ENCODE assay signal across 1 mouse cellular context in the genomic region with DNA sequence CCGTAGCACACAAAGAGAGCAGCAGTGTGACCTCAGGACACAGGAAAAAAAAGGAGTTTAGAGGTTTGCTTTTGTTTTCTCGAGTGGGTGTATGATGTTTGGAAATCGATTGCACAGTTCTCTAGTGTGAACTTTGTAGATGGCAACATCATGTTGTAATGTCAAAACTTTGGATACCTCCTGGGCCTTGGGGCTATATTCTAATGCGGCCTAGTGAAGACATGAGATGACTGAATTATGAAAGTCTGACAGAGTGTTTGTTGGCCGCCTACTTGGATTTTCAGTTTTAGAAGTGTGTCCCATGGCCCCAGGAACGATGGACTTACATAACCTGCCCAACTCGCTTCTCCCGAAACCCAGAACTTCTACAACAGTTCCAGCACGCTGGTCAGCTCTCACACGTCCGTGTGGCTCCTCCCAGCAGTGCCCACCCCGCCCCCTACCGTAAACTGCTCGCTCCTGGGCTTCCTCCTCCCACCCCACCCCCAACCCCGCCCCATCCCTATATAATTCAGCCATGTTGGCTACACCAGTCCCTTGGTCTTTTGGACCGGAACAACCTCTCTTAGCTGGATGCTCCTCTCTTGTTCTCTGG.
TF ChIP-seq lines count a peak whose summit lies in the region.

No protein-coding gene starts in this region.

TF ChIP-seq in MEL, 35 proteins besides CTCF, POLR2A, EP300 and RAD21:
- no peak for TF ChIP-seq MYB (IDR thresholded peaks at IDR 0.05; ENCODE audit: low read depth, low read length)
- no peak for TF ChIP-seq ELF1 (IDR thresholded peaks at IDR 0.05; ENCODE audit: low read depth, low read length)
- no peak for TF ChIP-seq ZMIZ1 (IDR thresholded peaks at IDR 0.05; ENCODE audit: low read depth, low read length)
- TF ChIP-seq MAFK (IDR thresholded peaks at IDR 0.05; ENCODE audit: borderline replicate concordance, low read depth, low read length): no peak
- TF ChIP-seq HCFC1 (IDR thresholded peaks at IDR 0.05; ENCODE audit: low read depth, low read length): no peak
- no peak for TF ChIP-seq JUND (IDR thresholded peaks at IDR 0.05; ENCODE audit: low read depth, low read length)
- TF ChIP-seq NRF1 (IDR thresholded peaks at IDR 0.05; ENCODE audit: insufficient read depth, low read depth, low read length, poor library complexity, severe bottlenecking): no peak
